Mouse (Mus musculus) frontal cortex, postnatal 10 days (tissue): ENCODE measurements at regions not wholly inside any gene's neighbourhood (a gene's known extent, or its start where the extent isn't known, plus 50 kb on each side); places are given as distances from the start of the nearest gene placed in this dataset.

Experiments used
- DNase-seq, 2 experiments: peaks; one replicate each; pipeline ENCODE4 v3.0.0; 2022; ENCODE audit warnings: low spot score in 2 of 2, mixed read lengths in 1 of 2

DNA sequence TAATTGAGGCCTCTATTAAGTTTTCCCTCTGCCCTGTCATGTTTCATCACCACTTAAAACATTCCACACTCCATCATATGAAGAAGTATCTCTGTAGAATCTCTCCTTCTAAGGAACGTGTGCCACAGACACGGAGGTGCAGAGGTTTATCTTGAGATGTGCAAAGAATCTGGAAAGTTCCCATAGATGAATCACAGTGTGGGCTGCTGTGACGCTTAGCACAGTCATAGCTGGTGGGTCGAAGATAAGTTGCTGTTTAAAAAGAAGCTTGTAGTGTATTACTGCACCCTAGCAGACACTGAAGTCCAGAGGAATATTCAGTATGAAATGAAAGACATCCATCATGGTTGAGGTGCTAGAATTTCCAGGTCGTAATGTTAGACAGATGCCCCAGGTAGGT lies 179.9 kb upstream of the 4930583I09Rik start:
- DNase-seq: no peak

DNA sequence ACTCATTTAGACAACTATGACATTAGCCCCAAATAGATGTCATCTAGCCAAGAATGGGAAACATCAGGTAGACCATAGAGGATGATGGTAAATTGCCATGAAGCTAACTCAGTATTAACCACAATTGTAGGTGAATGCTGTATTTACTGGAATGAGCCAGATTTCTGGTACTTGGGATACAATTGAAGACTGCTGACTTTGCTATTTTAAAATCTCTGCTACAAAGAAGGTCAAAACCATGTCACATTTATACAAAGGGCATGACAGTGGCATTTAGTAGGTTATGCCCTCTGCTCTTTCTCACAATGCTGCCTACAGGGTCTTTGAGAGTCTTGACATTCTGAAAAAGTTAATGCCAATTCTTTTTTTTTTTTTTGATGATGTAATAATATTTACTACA lies 178.8 kb upstream of the 4930583I09Rik start:
- no peak for DNase-seq

DNA sequence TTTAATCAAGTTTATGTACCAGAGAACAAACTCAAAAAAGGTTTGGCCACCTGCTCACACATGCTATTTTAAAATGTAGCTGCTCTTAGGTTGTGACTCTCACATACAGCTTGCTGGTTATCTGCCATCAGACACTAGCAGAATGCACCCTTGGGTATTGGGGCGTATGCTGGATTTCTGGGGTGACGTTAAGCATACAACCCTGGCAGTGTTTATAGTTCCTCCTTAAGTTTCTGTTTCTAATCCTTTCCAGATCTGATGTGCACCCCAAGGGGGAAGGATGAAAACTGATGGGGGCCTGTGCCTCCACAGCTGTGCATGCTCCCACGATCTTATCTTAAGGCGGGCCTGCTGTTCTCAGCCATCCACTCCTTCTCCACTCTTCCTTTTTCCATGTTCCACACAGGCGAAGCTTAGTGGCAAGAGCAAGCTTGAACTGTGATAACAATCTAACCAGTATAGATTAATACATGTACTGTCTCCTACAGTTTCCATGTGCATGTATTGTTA lies 164.8 kb upstream of the 4930583I09Rik start:
- no peak for DNase-seq

DNA sequence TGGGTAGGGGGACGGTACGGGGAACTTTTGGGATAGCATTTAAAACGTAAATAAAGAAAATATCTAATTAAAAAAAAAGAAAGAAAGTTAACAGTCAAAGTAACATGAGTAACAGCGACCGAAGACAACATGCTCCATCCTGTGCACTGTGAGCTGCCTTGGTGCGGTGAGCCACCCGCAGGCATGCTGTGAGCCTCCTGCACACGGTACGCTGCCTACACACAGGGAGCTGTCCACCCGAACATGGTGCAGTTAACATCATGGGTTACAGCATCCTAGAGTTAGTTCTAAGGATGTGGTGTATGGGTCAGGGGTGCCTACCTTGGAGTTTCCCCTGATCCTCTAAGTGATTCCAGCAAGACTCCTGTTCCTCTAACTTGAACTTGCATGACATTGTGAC lies 158.6 kb upstream of the 4930583I09Rik start:
- no peak for DNase-seq

DNA sequence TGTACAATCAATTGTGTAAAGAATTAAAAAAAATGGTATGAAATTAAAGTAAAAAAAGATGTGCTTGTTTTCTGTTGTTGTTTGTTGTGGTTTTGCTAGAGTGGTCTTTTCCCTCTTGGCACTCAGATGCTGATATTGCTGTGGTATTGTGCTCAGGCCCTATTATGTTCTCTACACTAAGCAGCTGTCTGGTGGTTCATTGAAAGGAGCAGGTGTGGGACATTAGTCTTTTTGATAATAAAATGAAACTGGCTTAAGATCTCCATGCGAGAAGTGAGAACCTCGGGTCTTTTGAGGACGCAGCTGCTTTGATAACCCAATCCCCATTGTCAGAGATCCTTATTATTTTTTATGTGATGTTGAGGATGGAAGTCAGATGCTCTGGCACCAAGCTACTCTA lies 155.4 kb upstream of the 4930583I09Rik start:
- DNase-seq: no peak

DNA sequence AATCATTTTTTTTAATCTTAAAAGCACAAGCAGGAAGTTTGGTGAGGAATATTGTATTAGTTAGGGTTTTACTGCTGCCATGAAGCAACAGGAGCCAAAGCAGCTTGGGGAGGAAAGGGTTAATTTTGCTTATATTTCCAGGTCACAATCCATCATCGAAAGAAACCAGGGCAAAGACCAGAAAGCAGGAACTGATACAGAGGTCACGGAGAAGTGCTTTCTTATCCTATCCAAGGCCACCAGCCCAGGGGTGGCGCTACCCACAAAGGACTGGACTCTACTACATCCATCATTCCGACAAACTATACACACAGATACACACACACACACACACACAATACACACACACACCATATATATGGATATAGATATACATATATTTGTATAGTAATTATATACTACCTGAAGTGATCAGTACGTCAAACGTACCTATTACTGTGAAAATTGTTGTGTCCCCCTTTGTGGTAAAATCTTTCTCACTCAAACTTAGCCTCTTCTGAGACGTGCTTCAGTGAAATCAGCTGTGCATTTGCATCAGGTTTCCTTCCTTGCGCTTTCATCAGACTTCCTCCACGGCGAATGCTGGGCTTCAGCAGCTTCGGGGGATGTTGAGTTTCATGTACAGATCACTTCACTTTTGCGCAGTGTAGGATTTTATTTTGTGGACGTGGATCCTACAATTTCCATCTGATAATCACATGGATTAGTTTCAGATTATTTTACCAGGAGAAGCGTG lies 148.6 kb upstream of the 4930583I09Rik start:
- no peak for DNase-seq

DNA sequence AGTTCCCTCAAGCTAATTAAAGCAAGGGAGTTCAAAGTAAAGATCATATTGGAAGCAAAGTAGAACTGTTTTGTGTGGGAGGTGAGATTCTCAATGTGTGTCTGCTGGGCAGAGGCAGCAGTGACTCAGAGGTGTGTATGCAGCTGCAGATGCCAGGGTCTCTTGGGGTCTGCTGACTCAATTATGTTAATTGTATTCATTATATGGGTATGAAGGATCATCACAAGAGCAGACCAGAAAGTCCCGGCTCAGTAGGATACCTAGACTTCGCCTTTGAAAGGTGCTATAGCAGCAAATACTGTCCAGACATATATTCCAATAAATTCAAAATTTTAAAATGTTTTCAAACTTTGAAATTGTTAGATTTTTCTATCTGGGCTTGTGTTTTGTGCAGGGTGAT lies 147.6 kb upstream of the 4930583I09Rik start:
- no peak for DNase-seq

DNA sequence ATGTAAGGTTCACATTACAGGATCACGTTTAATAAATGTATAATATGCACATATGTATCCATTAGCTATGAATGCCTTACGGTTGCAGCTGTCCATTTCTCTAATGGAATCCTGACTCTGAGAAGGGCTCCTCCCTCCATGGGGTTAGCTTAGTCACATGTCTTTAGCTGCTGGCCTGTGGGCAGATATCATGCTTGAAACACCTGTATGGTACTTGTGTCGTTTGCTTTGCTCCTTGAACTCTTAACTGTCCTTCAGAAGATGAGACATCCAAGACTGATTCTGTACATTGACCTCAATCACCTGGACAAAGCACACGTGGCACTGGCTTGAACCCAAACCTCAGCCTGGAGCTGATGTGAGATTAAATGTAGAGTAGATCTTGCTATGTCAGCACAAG lies 128.3 kb upstream of the 4930583I09Rik start:
- no peak for DNase-seq

DNA sequence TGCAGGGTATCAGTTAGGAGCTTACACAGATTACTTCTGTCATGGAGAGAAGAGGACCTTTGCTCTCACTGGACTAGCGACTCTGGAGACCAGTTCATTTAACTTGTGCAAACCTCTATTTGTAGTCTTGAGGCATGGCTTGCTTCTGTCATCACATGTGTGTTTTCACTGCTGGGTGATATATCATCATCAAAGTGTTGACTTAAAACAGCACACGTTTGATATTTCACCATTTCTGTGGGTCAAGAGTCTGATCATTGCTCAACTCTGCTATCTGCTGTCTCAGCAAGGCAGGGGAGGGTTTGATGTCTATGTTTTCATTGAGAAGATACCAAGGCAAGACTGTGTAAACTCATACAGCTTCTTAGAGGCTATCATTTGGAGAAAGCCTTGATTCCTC lies 126.0 kb upstream of the 4930583I09Rik start:
- DNase-seq: no peak

DNA sequence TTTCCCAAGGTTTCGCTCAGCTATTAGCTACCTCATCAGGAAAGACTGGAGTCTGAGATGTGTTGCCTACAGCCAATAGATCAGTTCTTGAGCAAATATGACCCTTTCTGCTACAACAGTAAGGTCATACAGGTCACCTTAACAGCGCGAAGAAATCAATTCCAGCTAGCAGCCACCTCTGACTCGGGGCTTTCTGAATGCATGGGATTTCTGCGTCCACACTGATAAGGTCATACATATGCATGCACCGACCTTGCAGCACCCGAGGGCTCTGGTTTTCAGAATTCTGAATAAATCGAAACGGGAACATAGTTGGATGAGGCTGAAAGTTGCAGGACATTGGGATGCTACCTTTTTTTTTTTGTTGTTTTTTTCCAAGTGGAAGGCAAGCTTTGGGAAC lies 121.6 kb upstream of the 4930583I09Rik start:
- DNase-seq: no peak

DNA sequence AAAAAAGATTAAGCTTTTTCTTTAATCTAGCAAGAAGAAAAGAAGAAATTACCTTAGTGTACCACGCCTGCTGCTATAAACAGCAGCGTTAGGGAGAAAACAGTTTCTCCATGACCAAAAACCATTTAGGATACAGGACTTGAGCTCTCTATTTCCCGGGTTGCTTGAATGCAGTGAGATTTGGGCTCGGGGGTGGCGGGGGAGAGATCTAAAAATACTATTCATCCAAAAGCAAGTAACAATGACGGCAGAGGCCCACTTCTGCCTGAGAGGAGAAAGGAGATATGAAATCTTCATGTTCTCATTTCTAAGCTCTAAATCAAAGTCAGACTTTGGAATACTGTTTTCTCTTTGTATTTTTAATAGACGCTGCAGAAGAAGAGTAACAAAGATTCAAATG lies 120.6 kb upstream of the 4930583I09Rik start:
- no peak for DNase-seq

DNA sequence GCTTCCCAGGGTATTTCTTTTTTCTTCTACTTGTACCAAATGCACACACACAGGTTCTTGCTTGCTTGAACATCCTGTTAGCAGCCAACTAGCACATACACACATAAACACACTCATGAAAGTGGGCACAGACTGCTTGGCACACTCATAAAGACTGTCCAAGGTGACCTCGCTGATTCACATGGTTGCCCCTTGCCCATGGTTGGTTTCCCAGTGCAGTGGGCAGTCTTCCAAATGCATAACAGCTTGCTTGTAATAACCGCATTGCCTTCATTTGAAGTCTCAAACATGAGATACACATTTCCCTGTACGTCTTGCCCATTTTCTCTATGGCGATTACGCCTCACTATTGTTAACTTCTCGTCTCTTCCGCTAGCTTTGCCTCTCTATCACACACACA lies 117.4 kb upstream of the 4930583I09Rik start:
- no peak for DNase-seq

DNA sequence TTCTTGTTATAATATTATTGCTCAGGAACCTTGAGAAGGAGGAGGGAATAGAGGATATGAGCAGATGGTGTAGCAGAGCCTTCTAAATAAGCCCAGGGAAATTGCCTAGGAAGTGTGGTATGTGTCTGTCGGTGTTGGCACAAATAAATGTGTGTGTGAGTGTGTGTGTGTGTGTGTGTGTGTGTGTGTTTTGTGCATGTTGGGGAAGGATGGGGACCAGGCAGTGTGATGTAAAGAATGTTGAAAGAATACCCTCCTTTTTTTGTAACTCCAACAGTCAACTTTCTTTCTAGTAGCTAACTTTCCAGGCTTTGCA lies 115.7 kb upstream of the 4930583I09Rik start:
- no peak for DNase-seq

DNA sequence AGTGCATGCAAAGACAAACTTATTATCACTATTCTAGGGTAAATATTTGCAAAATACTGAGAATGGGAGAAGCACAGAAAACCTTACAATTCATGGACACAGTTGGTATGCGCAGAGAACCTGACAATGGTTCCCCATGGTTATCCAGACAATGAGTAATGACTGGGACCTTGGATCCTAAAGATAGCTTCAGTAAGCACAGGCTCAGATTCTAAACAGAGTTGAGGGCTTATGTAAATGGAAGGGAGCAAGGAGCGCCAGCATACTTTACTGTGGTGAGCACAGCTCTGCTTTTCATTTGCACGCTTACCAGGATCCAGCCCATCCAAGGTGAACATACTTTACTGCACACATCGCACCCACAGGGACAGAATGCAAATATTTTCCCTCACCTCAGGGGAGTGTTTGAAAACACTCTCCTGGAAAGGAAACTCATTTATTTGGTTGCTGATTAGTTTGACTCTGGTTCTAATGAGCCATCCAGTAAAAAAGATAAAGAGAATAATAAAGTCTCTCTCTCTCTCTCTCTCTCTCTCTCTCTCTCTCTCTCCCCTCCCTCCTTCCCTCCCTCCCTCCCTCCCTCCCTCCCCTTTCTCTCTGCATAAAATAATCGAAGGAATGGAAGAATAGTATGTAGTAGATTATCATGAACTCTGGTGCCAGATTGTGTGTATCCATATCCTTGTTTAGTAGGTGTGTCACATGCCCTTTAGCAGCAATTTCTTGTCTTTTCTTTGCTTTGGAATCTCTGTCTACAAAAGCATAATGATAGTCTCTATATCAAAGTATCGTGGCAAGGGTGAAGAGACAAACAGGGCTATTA lies 115.1 kb upstream of the 4930583I09Rik start:
- DNase-seq: no peak

DNA sequence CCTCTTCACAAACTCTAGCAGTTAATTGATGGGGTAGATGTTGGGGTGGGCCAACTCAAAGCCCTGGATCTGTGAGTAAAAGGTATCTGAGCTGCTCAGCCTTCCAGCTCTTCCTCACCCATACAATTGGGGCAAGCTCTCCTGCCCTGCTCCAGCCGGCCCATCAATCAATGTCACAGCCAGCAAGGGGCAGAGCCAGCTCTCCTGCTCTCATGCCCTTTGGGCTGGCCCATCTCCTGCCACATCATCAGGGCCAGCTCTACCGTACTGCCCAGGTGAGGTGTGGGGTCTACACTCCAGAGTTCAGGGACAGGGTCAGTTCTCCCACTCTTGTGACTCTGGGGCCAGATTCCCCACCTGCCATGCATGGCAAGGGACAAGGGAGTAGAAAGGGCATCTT lies 107.3 kb upstream of the 4930583I09Rik start:
- no peak for DNase-seq

DNA sequence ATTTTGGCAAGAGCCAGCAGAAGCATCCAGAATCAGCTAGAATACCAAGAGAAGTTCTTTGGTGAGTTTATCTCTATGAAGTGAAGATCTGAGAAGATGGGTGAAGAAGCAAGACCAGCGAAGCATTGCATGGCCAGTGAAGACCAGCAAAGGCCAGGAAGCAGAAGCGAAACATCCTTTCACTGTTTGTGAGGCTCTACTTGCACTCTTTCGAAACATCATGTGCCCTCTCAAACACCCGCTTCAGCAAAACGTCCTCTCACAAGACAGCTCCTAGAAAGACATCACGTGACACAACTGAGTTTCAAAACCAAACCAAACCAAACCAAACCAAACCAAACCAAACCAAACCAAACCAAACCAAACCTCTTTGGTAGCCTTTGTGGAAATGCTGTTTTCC lies 105.7 kb upstream of the 4930583I09Rik start:
- no peak for DNase-seq

DNA sequence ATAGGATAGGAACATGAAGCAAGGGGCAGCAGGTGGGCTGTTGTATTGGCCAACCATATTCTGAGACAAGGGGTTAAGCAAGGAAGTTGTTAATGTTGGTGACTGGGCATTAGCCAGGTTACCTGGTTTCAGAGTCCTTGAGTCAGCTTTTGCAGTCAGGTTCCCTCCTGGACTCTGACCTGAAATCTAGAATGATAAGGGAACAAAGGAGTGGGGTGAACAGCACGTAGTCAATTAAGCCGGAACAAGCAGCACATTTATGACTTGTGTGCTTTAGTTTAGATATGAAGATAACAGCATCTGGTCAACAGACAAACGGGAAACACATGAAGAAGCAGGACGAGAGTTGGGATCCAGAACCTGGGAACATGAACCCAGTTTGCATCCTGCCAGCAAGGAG lies 99.8 kb upstream of the 4930583I09Rik start:
- DNase-seq: no peak

DNA sequence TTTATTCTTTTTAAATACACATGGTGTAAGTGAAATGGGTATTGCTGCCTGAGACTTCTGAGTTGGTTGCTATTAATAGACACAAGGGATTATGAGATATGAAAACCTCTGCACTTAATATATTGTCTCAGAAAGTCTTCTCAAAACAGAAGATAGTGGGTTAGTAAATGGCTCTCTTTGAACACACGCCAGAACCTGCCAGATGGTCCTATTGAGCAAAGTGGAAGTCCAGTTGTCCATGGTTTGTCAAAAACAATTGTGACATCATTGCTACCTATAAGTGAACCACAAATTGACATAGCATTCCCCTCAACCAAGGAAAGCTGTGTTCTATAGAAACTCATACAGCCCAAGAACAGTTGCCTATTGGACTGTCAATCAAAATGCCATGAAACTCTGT lies 98.5 kb upstream of the 4930583I09Rik start:
- DNase-seq: no peak

DNA sequence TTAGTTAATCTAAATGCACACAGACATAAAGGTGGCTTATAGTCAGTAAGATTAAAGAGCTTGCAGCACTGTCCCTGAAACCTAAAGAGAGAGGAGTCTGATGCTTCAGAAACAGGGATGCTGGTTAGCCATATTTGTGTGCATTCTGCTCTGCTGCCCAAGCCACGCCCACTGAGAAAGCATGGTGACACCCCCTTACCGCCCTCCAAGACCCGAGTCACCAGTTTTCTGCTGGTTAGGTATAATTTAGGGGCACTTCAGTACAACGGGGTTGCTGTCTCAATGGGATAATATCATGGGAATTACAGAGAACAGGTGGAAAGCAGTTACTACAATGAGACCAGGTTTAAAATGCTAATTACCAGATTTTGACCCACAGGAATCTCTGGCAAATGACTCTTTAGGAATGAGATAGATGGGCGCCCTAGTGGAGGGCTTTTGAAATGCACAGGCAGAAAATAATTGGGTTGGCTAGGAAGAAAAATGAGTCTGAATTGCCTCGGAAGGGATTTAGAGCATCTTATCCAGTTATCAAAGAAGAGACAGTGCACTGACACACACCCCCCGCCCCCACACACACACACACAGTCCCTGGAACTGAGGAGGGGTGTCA lies 95.1 kb upstream of the 4930583I09Rik start:
- no peak for DNase-seq

DNA sequence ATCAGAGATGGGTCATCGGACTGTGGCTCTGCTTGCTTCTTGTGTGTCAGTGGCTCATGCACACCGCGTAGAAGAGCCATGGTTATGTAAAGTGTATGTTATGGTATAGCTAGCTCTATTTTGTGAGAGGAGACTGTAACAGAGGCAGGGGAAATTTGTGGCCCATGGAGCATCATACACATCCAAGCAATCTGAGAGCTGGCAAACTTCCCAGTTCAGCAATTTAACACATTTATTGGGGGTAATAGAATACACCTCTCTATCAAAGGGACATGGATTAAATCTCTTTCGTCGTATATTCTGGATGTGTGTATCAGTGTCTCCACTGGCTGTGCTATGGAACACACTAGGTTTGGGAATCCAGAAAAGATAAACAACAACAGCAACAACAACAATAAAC lies 87.9 kb upstream of the 4930583I09Rik start:
- DNase-seq: no peak

DNA sequence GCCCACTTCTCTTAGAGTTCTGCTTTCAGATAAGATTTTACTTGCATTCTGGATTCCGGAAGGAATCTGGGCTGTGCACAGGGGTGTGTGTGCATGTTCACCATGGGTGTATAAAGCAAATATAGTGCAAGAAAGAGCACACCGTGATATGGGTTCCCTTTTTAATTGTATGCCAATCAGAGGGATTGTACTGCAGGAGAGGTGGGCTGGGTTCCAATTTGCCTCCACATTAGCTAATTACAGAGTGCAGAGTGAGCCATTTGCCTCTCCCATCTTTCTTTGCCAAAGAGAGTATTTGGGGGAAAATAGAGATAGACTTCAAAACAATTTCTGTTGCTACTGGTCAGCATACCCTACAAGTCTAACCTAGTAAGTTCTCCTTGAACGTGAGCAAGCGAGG lies 86.4 kb upstream of the 4930583I09Rik start:
- no peak for DNase-seq

DNA sequence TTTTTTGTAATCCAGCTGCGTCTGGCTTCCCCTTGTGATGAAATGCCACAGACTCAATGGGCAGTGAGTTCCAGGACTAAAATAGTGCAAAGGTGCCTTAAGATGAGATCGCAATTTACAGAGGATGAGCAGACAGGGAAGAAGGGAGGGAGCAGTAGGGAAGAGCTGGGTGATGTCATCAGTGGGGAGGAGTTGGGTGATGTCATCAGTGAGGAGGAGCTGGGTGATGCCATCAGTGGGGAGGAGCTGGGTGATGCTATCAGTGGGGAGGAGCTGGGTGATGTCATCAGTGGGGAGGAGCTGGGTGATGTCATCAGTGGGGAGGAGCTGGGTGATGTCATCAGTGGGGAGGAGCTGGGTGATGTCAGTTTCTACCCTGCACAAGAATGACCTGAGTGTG lies 84.4 kb upstream of the 4930583I09Rik start:
- no peak for DNase-seq

DNA sequence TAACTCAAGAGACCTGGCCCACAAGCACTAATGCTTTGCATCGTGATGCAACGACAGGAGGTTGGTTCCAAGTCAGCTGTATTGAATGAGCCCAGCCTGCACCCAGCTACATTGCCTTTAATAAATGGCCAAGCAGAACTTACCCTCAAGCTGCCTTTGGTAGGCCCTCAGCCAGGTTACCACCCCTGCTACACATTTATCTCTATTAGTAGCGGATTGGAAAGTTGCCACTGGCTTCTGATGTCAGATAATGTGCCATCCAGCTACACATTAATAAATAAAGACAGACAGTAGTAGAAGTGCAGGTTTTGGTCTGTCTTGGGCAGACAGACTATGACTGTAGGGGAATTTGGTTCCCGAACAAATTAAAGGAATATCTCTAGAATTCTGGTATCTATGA lies 82.0 kb upstream of the 4930583I09Rik start:
- no peak for DNase-seq
